Mouse (Mus musculus): ENCODE results near the gene Zswim3. TPM values are rescaled to one million over a fixed set of nuclear protein-coding genes. Genes with fewer than 3 reads are reported as not detected.
"Not testable (repeated sequence)": the region's sequence is repeated elsewhere in the genome, so short reads cannot be mapped to it uniquely, and the experiment has no call there.

The Zswim3 gene
- polyA plus RNA-seq, 1 experiment from 2014 or later: 12.9 TPM

DNA sequence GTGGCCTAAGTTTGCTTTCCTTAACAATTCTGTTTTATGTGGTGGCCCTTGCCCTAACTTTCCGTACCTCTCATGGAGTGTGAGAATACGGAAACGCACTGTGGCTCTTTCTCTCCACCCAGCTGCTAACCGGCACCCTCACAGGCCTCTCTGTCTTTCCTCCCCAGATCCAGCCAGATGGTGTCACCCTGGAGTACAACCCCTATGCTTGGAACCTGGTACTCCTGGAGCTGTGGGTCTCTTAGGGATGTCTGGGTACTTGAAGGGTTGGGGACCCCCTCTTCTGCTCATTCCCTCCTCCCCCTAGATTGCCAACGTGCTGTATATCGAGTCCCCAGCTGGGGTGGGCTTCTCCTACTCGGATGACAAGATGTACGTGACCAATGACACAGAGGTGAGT, 29.6 kb downstream of the Zswim3 start:
- 51% methylated on average over 8 of the region's 8 CpGs for WGBS
- H3K27ac ChIP-seq (ENCODE audit: low read depth, low read length): no peak overlapping the region

DNA sequence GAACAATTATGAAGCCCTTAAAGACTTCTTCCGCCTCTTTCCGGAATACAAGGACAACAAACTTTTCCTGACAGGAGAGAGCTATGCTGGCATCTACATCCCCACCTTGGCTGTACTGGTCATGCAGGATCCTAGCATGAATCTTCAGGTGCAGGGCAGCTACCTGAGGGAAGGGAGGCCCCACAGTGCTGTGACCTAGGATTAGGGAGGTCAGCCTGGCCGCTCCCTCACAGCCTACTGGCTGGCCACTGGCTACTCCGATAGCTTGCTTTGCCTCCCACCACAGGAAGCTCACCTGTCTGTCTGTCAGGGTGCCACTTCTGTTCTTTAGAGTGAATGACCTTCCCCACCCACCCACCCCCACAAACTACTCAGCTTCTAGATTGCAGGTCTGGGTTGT, 30.3 kb downstream of the Zswim3 start:
- no peaks in the 10 kb centered on the region for H3K9me3 ChIP-seq (ENCODE audit: control insufficient read depth, low read length)
- H3K4me3 ChIP-seq (ENCODE audit: low read depth, low read length): no peak overlapping the region
- no peak overlapping the region for H3K27ac ChIP-seq (ENCODE audit: low read depth, low read length)
- H3K4me2 ChIP-seq (ENCODE audit: low read depth): no peak overlapping the region
- ATAC-seq (ENCODE audit: insufficient read depth, low FRiP score, low TSS enrichment): no peak
- no peak for DNase-seq (ENCODE audit: low spot score)
- H3K27me3 ChIP-seq (ENCODE audit: control insufficient read depth, insufficient read depth, low read length): no peaks in the 10 kb centered on the region
- 96% methylated on average over 4 of the region's 4 CpGs for WGBS
- peaks cover 16% of the 10 kb centered on the region for H3K4me1 ChIP-seq (ENCODE audit: control insufficient read depth, insufficient read depth, low read length)
- H3K36me3 ChIP-seq (ENCODE audit: control insufficient read depth, insufficient read depth, low read length): peaks cover 10% of the 10 kb centered on the region
- no peak overlapping the region for H3K9ac ChIP-seq (ENCODE audit: low read length)

More for the DNA sequence above, 29.6 kb downstream of the Zswim3 start:
- DNase-seq (ENCODE audit: low spot score) (no peak), ATAC-seq (ENCODE audit: insufficient read depth, low FRiP score, low TSS enrichment) (no peak)
- Histone ChIP-seq H3K27me3 (ENCODE audit: control insufficient read depth, insufficient read depth, low read length) (no peaks in the 10 kb centered on the region), H3K4me3 (ENCODE audit: low read depth, low read length) (peak overlapping the region; percentile 49), H3K9ac (ENCODE audit: low read length) (peak overlapping the region; percentile 66), H3K4me1 (ENCODE audit: control insufficient read depth, insufficient read depth, low read length) (peaks cover 16% of the 10 kb centered on the region), H3K4me2 (ENCODE audit: low read depth) (peak overlapping the region; percentile 97), H3K36me3 (ENCODE audit: control insufficient read depth, insufficient read depth, low read length) (peaks cover 3% of the 10 kb centered on the region; the same call in 1 of the 2 replicates), H3K9me3 (ENCODE audit: control insufficient read depth, low read length) (no peaks in the 10 kb centered on the region)

DNA sequence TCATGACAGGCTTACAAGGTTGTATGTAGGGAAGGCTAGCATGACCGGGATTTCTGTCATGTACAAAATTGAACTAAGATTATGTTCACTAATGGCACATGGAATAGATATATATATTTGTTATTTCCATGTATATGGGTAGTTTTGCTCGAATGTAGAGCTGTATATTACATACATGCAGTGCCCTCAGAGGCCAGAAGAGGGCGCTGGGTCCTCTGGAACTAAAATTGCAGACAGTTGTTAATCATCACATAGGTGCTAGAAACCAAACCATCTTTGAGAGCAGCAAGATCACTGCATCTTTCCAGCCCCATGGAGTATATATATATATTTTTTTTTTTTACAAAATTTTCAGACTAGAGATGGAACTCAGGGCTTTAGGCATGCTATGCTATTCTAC, 40.9 kb downstream of the Zswim3 start:
- H3K4me1 ChIP-seq (ENCODE audit: control insufficient read depth, insufficient read depth, low read length): no peaks in the 10 kb centered on the region
- no peak overlapping the region for H3K9ac ChIP-seq (ENCODE audit: low read length)
- H3K9me3 ChIP-seq (ENCODE audit: control insufficient read depth, low read length): no peaks in the 10 kb centered on the region
- no peaks in the 10 kb centered on the region; the same call in 1 of the 2 replicates for H3K36me3 ChIP-seq (ENCODE audit: control insufficient read depth, insufficient read depth, low read length)
- H3K27ac ChIP-seq (ENCODE audit: low read depth, low read length): no peak overlapping the region
- H3K4me3 ChIP-seq (ENCODE audit: low read depth, low read length): no peak overlapping the region
- H3K4me2 ChIP-seq (ENCODE audit: low read depth): no peak overlapping the region
- no peaks in the 10 kb centered on the region for H3K27me3 ChIP-seq (ENCODE audit: control insufficient read depth, insufficient read depth, low read length)
- ATAC-seq (ENCODE audit: insufficient read depth, low FRiP score, low TSS enrichment): no peak
- WGBS: 55% methylated on average over 3 of the region's 3 CpGs
- no peak for DNase-seq (ENCODE audit: low spot score)

DNA sequence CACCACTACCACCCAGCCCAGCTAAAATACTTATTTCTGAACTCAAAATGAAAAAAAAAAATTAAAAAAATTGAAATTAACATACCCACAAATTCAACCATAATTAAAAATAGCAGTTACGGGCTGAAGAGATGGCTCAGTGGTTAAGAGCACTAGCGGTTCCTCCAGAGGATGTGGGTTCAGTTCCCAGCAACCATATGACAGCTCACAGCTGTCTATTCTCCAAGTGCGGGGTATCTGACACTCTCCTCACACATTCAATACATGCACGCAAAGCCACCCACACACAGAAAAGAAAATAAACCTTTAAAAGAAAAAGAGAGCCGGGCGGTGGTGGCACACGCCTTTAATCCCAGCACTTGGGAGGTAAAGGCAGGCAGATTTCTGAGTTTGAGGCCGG, 45.2 kb downstream of the Zswim3 start:
- Histone ChIP-seq H3K27ac (ENCODE audit: low read depth, low read length) (no peak overlapping the region), H3K27me3 (ENCODE audit: control insufficient read depth, insufficient read depth, low read length) (no peaks in the 10 kb centered on the region), H3K4me2 (ENCODE audit: low read depth) (no peak overlapping the region), H3K36me3 (ENCODE audit: control insufficient read depth, insufficient read depth, low read length) (no peaks in the 10 kb centered on the region; the same call in 1 of the 2 replicates), H3K9ac (ENCODE audit: low read length) (no peak overlapping the region), H3K4me3 (ENCODE audit: low read depth, low read length) (no peak overlapping the region), H3K9me3 (ENCODE audit: control insufficient read depth, low read length) (no peaks in the 10 kb centered on the region), H3K4me1 (ENCODE audit: control insufficient read depth, insufficient read depth, low read length) (no peaks in the 10 kb centered on the region)
- DNase-seq (ENCODE audit: low spot score) (no peak), ATAC-seq (ENCODE audit: insufficient read depth, low FRiP score, low TSS enrichment) (no peak)
- 94% methylated on average over 8 of the region's 8 CpGs for WGBS

DNA sequence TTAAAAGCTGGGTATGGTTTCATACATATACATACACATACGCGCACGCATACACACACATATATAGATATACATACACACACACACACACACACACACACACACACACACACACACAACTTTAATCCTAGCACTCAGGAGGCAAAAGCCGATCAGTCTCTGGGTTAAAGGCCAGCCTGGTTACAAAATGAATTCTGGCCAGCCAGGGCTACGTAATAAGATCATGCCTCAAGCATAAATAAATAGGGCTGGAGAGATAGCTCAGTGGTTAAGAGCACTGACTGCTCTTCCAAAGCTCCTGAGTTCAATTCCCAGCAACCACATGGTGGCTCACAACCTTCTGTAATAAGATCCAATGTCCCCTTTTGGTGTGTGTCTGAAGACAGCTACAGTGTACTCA, 50.7 kb downstream of the Zswim3 start:
- not testable (repeated sequence) for DNase-seq (ENCODE audit: low spot score); H3K27me3 ChIP-seq (ENCODE audit: control insufficient read depth, insufficient read depth, low read length); H3K9me3 ChIP-seq (ENCODE audit: control insufficient read depth, low read length); H3K4me2 ChIP-seq (ENCODE audit: low read depth); H3K9ac ChIP-seq (ENCODE audit: low read length); ATAC-seq (ENCODE audit: insufficient read depth, low FRiP score, low TSS enrichment); H3K27ac ChIP-seq (ENCODE audit: low read depth, low read length); H3K36me3 ChIP-seq (ENCODE audit: control insufficient read depth, insufficient read depth, low read length); H3K4me3 ChIP-seq (ENCODE audit: low read depth, low read length)
- 81% methylated on average over 5 of the region's 5 CpGs for WGBS
- H3K4me1 ChIP-seq (ENCODE audit: control insufficient read depth, insufficient read depth, low read length): peaks cover 12% of the 10 kb centered on the region

DNA sequence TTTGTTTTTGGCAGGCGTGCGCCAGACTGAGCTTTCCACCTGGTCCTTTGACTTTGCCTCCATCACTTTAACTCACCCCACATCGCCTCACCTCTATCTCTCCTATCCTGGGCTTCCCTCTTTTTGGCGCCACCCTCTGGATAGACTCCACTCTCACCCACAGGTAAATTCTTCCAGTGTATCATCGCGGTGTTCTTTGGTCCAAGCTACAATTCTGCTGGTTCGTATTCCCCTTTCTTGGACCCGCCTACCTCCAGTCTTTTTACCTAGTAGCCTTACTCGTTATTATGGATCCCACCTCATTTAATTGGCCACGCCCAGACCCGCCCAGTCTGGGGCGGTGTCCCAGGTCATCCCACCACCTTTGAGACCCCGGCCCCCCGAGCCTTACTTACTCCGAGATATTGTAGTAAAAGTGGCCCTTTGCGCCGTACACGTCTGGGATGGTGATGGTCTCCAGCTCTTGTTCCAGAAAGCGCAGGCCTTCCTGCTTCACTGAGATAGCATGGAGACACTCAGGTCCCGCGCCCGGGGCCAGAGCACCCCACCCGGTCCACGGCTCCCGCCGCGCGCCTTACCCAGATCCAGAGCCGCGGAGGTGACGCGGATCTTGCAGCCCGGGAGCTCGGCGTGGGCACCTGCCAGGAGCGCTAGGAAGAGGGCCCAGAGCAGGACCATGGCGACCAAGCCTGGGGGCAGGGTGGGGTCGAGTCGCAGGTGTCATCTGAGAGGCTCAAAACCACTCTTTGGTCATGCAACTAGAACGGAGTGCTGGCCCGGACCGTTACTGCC, 51.6 kb downstream of the Zswim3 start:
- peak; percentile 51; the same call in 1 of the 2 replicates for ATAC-seq (ENCODE audit: insufficient read depth, low FRiP score, low TSS enrichment)
- Histone ChIP-seq H3K4me2 (ENCODE audit: low read depth) (peak overlapping the region; percentile 97), H3K4me1 (ENCODE audit: control insufficient read depth, insufficient read depth, low read length) (peaks cover 12% of the 10 kb centered on the region), H3K27ac (ENCODE audit: low read depth, low read length) (no peak overlapping the region), H3K9me3 (ENCODE audit: control insufficient read depth, low read length) (no peaks in the 10 kb centered on the region), H3K27me3 (ENCODE audit: control insufficient read depth, insufficient read depth, low read length) (peaks cover 8% of the 10 kb centered on the region), H3K9ac (ENCODE audit: low read length) (peak overlapping the region; percentile 32), H3K36me3 (ENCODE audit: control insufficient read depth, insufficient read depth, low read length) (no peaks in the 10 kb centered on the region), H3K4me3 (ENCODE audit: low read depth, low read length) (peak overlapping the region; percentile 48)
- under 1% methylated on average over 42 of the region's 42 CpGs for WGBS
- no peak for DNase-seq (ENCODE audit: low spot score)

DNA sequence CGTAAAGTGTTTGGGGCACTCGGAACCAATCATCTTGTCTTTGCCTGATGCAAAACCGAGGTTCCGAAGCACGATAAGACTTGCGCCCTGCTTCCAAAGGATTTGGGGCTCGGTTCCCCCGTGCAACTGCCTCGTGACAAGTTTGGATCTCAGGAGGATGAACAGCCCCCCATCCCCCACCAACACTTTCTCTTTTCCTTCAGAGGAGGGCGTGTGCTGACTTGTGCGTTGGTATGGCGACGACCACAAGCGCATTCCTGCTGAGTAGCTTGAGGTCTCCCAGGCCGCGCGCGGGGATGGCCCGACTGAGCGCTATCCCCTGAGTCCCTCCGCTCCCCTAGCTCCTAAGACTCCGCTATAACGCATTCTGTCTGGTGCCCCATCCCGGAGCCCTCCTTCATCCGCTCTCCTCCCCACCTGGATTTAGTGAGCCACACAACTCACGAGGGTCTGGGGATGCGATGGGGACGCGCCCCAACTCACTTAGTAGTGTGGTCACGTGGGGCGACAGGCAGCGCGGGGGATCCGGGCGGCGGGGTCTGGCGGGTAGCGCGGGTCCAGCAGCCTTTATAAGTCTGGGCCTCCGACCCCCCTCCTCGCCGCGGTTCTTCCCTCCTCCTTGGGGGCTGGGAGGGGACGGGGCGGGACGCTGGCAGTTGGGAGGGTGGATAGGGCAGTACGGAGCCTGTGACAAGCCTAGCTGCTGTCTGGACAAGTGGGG, 52.4 kb downstream of the Zswim3 start, which contains the start of gene Pltp:
Gene Pltp, minus strand, starts transcription at position 611 of the 721 bp plus-strand sequence.
- Histone ChIP-seq H3K4me2 (ENCODE audit: low read depth) (peak within 1 kb of the TSS; percentile 97), H3K9ac (ENCODE audit: low read length) (peak within 1 kb of the TSS; percentile 49), H3K27ac (ENCODE audit: low read depth, low read length) (peak within 1 kb of the TSS; percentile 39; the same call in 1 of the 2 replicates), H3K4me1 (ENCODE audit: control insufficient read depth, insufficient read depth, low read length) (peaks cover 12% of the 10 kb centered on the region), H3K4me3 (ENCODE audit: low read depth, low read length) (peak within 1 kb of the TSS; percentile 48), H3K9me3 (ENCODE audit: control insufficient read depth, low read length) (no peaks in the 10 kb centered on the region), H3K36me3 (ENCODE audit: control insufficient read depth, insufficient read depth, low read length) (no peaks in the 10 kb centered on the region), H3K27me3 (ENCODE audit: control insufficient read depth, insufficient read depth, low read length) (peaks cover 8% of the 10 kb centered on the region)
- under 1% methylated on average over 45 of the region's 47 CpGs for WGBS
- DNase-seq (ENCODE audit: low spot score) (peak; percentile 82), ATAC-seq (ENCODE audit: insufficient read depth, low FRiP score, low TSS enrichment) (peak; percentile 87)

DNA sequence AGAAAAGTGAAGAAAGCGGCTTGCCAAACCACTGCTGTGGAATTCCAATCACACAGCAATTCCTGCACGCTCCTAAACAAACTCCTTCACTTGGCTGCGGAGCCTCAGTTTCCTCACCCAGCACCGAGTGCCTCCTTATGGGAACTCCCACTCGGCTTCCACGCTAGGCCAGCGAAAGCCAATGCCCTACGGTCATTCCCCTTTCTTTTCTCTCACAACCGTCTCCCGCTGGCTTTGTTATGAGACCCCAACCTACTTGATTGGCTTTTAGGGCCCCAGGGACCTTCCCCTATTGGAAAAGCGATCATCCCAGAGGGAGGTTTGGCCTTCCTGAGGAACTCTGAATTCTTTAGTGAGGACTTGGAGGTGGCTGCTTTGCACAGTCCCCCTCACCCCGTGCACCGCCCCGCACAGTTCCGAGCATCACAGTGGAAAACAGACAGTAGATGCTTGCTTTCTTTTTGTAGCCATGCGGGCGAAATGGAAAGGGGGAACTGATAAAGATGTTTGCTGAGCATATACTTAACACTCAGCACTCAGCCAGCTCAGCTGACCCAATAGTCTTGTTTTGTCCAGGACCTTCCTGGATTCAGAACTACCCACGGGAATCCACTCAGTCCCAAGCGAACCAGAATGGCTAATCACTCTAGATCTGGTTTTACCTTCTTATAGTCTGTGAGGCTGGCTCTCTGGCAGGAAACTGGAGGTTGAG, 53.1 kb downstream of the Zswim3 start:
- Histone ChIP-seq H3K4me3 (ENCODE audit: low read depth, low read length) (peak overlapping the region; percentile 48), H3K27ac (ENCODE audit: low read depth, low read length) (peak overlapping the region; percentile 39; the same call in 1 of the 2 replicates), H3K9me3 (ENCODE audit: control insufficient read depth, low read length) (no peaks in the 10 kb centered on the region), H3K4me1 (ENCODE audit: control insufficient read depth, insufficient read depth, low read length) (peaks cover 12% of the 10 kb centered on the region), H3K9ac (ENCODE audit: low read length) (peak overlapping the region; percentile 49), H3K36me3 (ENCODE audit: control insufficient read depth, insufficient read depth, low read length) (no peaks in the 10 kb centered on the region), H3K4me2 (ENCODE audit: low read depth) (peak overlapping the region; percentile 97), H3K27me3 (ENCODE audit: control insufficient read depth, insufficient read depth, low read length) (peaks cover 8% of the 10 kb centered on the region)
- no peak for DNase-seq (ENCODE audit: low spot score)
- WGBS: 2% methylated on average over 19 of the region's 19 CpGs
- ATAC-seq (ENCODE audit: insufficient read depth, low FRiP score, low TSS enrichment): peak; percentile 46
